10 mouse cellular contexts compared by ENCODE assay signal in the genomic region with DNA sequence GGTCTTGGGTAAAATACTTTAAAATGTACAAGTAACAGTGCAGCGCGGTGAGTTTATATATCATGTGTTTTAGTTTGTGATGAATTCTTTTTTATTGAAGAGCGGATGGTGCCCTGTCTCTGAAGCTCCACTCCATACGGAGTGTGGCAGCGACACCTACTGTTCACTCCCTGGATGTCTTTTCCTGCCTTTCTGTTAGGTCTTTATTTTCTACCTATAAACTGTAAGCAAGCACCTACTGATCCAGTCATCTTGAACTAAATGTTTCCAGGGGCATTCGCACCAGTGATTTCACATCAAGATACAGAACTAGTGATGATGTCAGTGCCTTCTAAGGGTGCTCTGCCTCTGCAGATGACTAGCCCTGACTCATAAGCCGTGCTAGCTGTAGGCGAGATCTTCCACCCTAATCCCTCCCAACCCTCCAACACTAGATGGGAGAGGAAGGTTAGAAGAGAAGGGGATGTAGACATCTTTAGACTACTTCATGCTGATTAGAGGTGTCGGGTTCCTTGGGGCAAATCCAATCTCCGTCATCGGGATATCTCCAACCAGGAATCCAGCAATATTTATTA. TPM values are rescaled to one million over a fixed set of nuclear protein-coding genes. Genes with fewer than 3 reads are reported as not detected.
DNase-seq lines count a peak whose midpoint lies in the region; ATAC-seq and TF ChIP-seq lines count a peak whose summit lies in the region.
"Had no signal": no experiment of that assay in that cellular context is flagged by ENCODE, and none has a peak within 500 bp of the region (broad histone marks: within the 10 kb centered on the region; RNA-seq: fewer than 3 reads in every experiment).

No protein-coding gene starts in this region.

- no peaks in the 10 kb centered on the region for H3K27me3 ChIP-seq in hindbrain, embryonic 14.5 days (ENCODE audit: control insufficient read depth, insufficient read depth, low read length)
- no peaks in the 10 kb centered on the region for H3K27me3 ChIP-seq in hindbrain, embryonic 12.5 days
- H3K27me3 ChIP-seq in E14TG2a.4 (ENCODE audit: insufficient read depth, low read length): no peaks in the 10 kb centered on the region
- no peaks in the 10 kb centered on the region for H3K27me3 ChIP-seq in limb, embryonic 14.5 days (ENCODE audit: control insufficient read depth, insufficient read depth, low read length)
- H3K27me3 ChIP-seq: embryonic facial prominence, embryonic 13.5 days; lung, embryonic 15.5 days had no signal

- TF ChIP-seq POLR2A in limb, embryonic 14.5 days (IDR thresholded peaks at IDR 0.05; ENCODE audit: borderline replicate concordance, extremely low read depth, insufficient read depth, insufficient read length): no peak

- H3K9ac ChIP-seq in hindbrain, embryonic 14.5 days: no peak overlapping the region
- no peak overlapping the region for H3K9ac ChIP-seq in hindbrain, embryonic 12.5 days
- H3K9ac ChIP-seq in limb, embryonic 14.5 days (ENCODE audit: low read depth, low read length, severe bottlenecking): no peak overlapping the region
- H3K9ac ChIP-seq: embryonic facial prominence, embryonic 13.5 days; lung, embryonic 15.5 days had no signal

- no peaks in the 10 kb centered on the region for H3K36me3 ChIP-seq in hindbrain, embryonic 14.5 days (replicated peaks; ENCODE audit: control insufficient read depth, insufficient read depth)
- peaks cover 14% of the 10 kb centered on the region; the same call in 1 of the 2 replicates for H3K36me3 ChIP-seq in hindbrain, embryonic 12.5 days
- peaks cover 84% of the 10 kb centered on the region for H3K36me3 ChIP-seq in E14TG2a.4 (ENCODE audit: insufficient read depth, low read length)
- peaks cover 17% of the 10 kb centered on the region; the same call in 1 of the 2 replicates for H3K36me3 ChIP-seq in limb, embryonic 14.5 days (ENCODE audit: control insufficient read depth, insufficient read depth, low read length)

- ATAC-seq in hindbrain, embryonic 14.5 days (ENCODE audit: low FRiP score): no peak
- no peak for ATAC-seq in hindbrain, embryonic 12.5 days (ENCODE audit: low FRiP score)
- ATAC-seq in limb, embryonic 14.5 days (ENCODE audit: low FRiP score, low read depth): no peak

- H3K9me3 ChIP-seq in hindbrain, embryonic 14.5 days (ENCODE audit: control insufficient read depth, low read length): no peaks in the 10 kb centered on the region
- H3K9me3 ChIP-seq in hindbrain, embryonic 12.5 days (replicated peaks): no peaks in the 10 kb centered on the region
- H3K9me3 ChIP-seq in E14TG2a.4 (ENCODE audit: low read length): no peaks in the 10 kb centered on the region
- H3K9me3 ChIP-seq in limb, embryonic 14.5 days (ENCODE audit: control insufficient read depth, low read length): no peaks in the 10 kb centered on the region
- H3K9me3 ChIP-seq: embryonic facial prominence, embryonic 13.5 days; lung, embryonic 15.5 days had no signal

- H3K4me2 ChIP-seq in hindbrain, embryonic 14.5 days (replicated peaks): no peak overlapping the region
- H3K4me2 ChIP-seq in hindbrain, embryonic 12.5 days (replicated peaks): no peak overlapping the region
- no peak overlapping the region for H3K4me2 ChIP-seq in limb, embryonic 14.5 days (replicated peaks; ENCODE audit: low read depth, low read length, severe bottlenecking)
- H3K4me2 ChIP-seq: embryonic facial prominence, embryonic 13.5 days; lung, embryonic 15.5 days had no signal

- TF ChIP-seq CTCF in E14TG2a.4 (conservative IDR thresholded peaks at IDR 0.05; ENCODE audit: low read length): peak; percentile 69

- H3K27ac ChIP-seq in hindbrain, embryonic 14.5 days: no peak overlapping the region
- no peak overlapping the region for H3K27ac ChIP-seq in hindbrain, embryonic 12.5 days
- H3K27ac ChIP-seq in limb, embryonic 14.5 days (replicated peaks; ENCODE audit: low read depth, low read length): no peak overlapping the region
- H3K27ac ChIP-seq: embryonic facial prominence, embryonic 13.5 days; lung, embryonic 15.5 days had no signal

- H3K4me3 ChIP-seq in hindbrain, embryonic 14.5 days (replicated peaks; ENCODE audit: low read length): no peak overlapping the region
- no peak overlapping the region for H3K4me3 ChIP-seq in hindbrain, embryonic 12.5 days
- H3K4me3 ChIP-seq in E14TG2a.4 (replicated peaks; ENCODE audit: low read length): no peak overlapping the region
- H3K4me3 ChIP-seq in limb, embryonic 14.5 days (replicated peaks; ENCODE audit: low read length): no peak overlapping the region
- H3K4me3 ChIP-seq: embryonic facial prominence, embryonic 13.5 days; lung, embryonic 15.5 days had no signal

- H3K4me1 ChIP-seq in hindbrain, embryonic 14.5 days (replicated peaks; ENCODE audit: control insufficient read depth, insufficient read depth, low read length): 0 out of 2 replicates have a peak, but pooled peaks cover 3% of the 10 kb centered on the region
- no peaks in the 10 kb centered on the region for H3K4me1 ChIP-seq in hindbrain, embryonic 12.5 days
- H3K4me1 ChIP-seq in E14TG2a.4 (replicated peaks; ENCODE audit: low read depth, low read length): peaks cover 11% of the 10 kb centered on the region; the same call in 1 of the 2 replicates
- H3K4me1 ChIP-seq in limb, embryonic 14.5 days (ENCODE audit: control insufficient read depth, insufficient read depth, low read length): 0 out of 2 replicates have a peak, but pooled peaks cover 2% of the 10 kb centered on the region
- H3K4me1 ChIP-seq: lung, embryonic 15.5 days had no signal

- WGBS in hindbrain, embryonic 14.5 days: 82% methylated on average over 11 of the region's 11 CpGs
- WGBS in hindbrain, embryonic 12.5 days: 83% methylated on average over 11 of the region's 11 CpGs
- 76% methylated on average over 11 of the region's 11 CpGs for WGBS in limb, embryonic 14.5 days

- peak; percentile 69 for DNase-seq in hindbrain, embryonic 14.5 days (ENCODE audit: low spot score)
- peak; percentile 62 for DNase-seq in ZHBTc4 (ENCODE audit: low read depth, low spot score)
- peak; percentile 53 to 54 for DNase-seq in frontal cortex, postnatal 25 days (ENCODE audit: low spot score in 2 of 2)
- peak; percentile 72 for DNase-seq in limb, embryonic 14.5 days (ENCODE audit: low spot score)
- peak; percentile 73 for DNase-seq in right cerebral cortex, postnatal 4 days
- no peak for DNase-seq in natural killer cell, adult 2 months (ENCODE audit: low spot score in 2 of 2)

RNA-seq across cellular contexts. Expression of a gene that starts 55.3 kb away (rescaled TPM):
- 1.3 and 1.6 TPM in 2 replicates for polyA plus RNA-seq in hindbrain, embryonic 14.5 days (2014; fragmentation: Nextera tagmentation; extraction: Ambion mirVana)
- 5.3 and 6.4 TPM in 2 replicates for polyA plus RNA-seq in hindbrain, embryonic 12.5 days (2016; fragmentation: Nextera tagmentation; extraction: Ambion mirVana)
- 4.5 and 5.1 TPM in 2 replicates for polyA plus RNA-seq in limb, embryonic 14.5 days (2012; rRNA removed)
- 6.2 and 6.9 TPM in 2 replicates for polyA plus RNA-seq in limb, embryonic 14.5 days (2014; fragmentation: Nextera tagmentation; extraction: Ambion mirVana)

Comparison
In these comparisons a context has a peak if more than half of its experiments do, and no peak if none do; other contexts are left out.
1. DNase-seq: peak in hindbrain, embryonic 14.5 days (single experiment), ZHBTc4 (single experiment), frontal cortex, postnatal 25 days (2 of 2), limb, embryonic 14.5 days (single experiment) and right cerebral cortex, postnatal 4 days (single experiment); none in natural killer cell, adult 2 months (0 of 2).